Mouse (Mus musculus): ENCODE data around the gene Ppia.
"Not testable (repeated sequence)": the region's sequence is repeated elsewhere in the genome, so short reads cannot be mapped to it uniquely, and the experiment has no call there.

The Ppia gene

DNA sequence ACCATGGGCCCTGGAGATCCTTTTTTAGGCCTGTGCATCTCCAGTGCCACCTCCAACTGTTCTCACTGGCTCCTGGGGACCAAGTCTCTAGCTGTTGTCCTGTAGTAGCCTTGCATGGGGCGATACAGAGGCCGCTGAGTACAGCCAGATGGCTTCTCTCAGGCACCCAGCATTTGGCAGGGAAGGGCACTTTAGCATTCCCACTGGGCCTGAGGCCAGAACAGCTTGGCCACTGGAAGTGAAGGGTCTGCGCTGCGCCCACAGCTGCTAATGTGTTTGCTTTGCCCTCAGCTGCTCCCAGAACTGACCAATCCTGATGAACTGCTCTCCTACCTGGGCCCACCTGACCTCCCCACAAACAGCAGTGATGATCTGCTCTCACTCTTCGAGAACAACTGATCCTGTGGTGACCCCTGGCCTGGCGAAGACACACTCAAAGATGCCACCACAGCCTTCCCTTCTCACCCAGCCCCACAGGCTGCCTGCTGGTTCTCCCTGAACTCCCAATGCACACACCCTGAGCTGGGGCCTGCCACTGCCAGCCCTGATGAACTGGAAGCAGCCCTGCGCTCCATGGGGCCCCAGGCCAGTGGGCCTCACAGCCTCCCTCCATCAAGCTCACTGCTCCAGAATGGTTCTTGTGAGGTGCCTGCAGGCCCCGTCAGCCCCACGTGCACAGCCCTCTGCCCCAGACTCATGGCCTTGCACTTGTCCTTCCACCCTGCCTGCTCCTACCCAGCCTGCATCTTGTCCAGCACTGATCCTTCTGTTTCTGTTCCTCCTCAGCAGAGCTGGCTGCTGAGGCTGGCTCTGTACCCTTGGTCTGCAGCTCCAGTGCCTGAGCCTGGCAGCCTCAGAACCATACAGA is 10.3 kb upstream of the Ppia start:
- DNase-seq (ENCODE audit: low read depth, low spot score) = no peak

DNA sequence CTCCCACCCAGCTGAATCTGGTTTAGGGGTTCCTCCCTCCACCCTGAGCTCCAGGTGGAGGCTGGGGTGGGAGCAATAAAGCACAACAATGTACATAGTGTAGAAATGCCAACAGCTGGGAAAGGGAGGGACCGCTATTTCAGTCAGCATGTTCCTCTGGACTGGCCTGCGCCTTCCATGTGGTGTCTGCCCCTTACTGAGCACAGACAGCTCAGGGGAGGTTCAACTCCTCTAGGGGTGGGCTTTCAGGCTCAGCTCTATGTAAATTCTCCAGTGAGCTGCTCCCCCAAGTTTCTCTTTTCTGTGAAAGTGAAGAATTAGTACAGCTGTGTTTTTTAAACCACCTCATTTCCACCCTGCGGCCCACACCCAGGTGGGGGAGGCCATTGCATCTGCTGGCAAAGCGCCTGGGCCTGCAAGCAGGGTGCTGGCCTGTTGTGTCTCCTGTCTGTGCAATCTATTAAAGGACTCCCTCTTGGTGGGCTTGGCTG is 9.6 kb upstream of the Ppia start:
- DNase-seq (ENCODE audit: low read depth, low spot score) = no peak

- peak; percentile 57 for DNase-seq (ENCODE audit: low read depth, low spot score)
Observed at GRCm38 (mm10) chr11:6406251-6407161, 8.7 kb upstream of the Ppia start.

DNA sequence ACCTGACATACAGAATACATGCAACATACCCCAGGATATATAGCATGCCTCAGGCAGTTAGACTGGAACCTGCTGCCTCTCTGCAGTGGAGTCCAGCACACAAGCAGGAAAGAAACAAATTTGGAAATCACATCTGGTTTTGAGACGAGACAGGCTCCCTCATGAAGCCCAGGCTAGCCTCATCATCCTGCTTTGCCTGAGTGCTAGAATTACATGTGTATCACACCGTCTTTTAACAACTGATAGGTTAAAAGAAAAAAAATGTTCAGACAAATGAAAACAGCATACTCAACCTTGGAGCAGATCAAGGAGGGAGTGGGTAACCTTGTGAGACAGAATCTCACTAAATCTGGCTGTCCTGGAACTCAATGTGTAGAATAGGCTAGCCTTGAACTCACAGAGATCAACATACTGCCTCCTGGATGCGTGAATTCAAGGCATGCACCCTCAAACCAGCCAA is 8.1 kb upstream of the Ppia start:
- DNase-seq (ENCODE audit: low read depth, low spot score) = no peak

- DNase-seq (ENCODE audit: low read depth, low spot score) = no peak
Observed at GRCm38 (mm10) chr11:6410050-6410602, 5.1 kb upstream of the Ppia start.

DNA sequence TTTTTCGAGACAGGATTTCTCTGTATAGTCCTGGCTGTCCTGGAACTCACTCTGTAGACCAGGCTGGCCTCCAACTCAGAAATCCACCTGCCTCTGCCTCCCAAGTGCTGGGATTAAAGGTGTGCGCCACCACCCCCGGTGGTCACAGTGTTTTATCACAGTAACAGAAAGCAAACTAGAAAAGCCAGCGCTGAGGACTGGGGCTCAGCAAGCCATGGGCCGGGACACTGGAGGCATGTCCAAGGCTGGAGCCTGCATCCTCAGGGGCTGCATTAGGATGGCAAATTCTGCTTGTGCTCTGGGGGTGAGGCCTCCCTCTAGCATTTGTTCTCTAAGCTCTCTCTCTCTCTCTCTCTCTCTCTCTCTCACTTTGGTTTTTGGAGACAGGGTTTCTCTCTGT is 4.5 kb upstream of the Ppia start:
- not testable (repeated sequence) for DNase-seq (ENCODE audit: low read depth, low spot score)

DNA sequence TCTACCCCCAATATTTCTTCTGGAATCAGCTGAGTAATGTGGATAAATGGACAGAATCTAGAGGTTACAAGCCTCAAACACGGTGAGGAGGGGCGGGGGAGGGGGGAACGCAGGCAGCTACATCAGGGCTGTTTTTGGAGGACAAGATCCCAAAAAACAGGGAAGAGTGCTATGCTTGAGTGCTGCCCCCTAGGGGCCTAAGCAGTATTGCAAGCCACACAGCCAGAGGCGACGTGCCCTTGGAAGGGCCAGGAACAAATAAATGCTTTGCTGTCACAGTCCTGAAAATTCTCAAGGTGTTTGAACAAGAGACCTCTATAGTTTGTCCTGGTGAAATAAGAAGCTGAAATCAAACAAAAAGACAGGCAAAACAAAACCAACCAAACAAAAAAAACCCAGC is 3.6 kb upstream of the Ppia start:
- peak; percentile 76 for DNase-seq (ENCODE audit: low read depth, low spot score)

DNA sequence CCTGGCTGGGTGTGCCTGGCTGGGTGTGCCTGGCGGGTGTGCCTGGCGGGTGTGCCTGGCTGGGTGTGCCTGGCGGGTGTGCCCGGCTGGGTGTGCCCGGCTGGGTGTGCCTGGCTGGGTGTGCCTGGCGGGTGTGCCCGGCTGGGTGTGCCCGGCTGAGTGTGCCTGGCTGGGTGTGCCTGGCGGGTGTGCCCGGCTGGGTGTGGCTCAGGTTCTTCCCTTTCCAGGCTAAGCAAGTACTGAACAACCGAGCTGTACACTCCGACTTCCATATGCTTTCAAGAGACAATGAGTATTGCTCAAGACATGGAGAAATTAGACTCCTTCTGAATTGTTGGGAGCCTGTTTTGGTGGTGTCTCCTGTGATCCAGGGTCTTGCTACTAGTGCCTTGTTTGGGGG is 2.0 kb upstream of the Ppia start:
- no peak for DNase-seq (ENCODE audit: low read depth, low spot score)

GRCm38 (mm10) chr11:6415551-6416404 is 535 bp downstream of the Ppia start:
- peak; percentile 93 for DNase-seq (ENCODE audit: low read depth, low spot score)

DNA sequence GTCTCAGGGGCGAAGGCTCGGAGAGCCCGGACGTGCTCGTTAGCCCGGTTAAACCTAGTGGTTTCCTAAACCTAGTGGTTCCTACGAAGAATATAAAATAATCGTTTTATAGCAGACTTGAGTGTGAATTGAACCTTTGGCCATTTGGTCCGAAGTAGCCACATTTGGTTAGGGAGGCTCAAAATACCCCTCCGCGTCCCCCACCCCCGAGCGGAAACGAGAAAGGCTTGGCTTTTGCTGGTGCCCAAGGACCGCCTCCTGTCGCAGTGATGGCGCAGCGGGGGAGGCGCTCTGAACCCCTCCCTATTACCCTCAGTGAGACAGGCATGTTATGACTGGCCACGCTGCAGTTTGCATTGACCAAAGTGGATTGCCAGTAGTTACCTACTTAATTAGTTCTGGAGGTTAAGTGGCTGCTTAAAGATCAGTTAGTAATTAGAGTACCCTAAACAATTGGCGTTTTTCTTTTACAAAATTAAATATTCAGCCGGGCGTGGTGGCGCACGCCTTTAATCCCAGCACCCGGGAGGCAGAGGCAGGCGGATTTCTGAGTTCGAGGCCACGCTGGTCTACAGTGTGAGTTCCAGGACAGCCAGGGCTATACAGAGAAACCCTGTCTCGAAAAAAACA is 1.3 kb downstream of the Ppia start:
- peak; percentile 65 for DNase-seq (ENCODE audit: low read depth, low spot score)

GRCm38 (mm10) chr11:6417069-6417468 is 1.8 kb downstream of the Ppia start:
- DNase-seq (ENCODE audit: low read depth, low spot score) = no peak

DNA sequence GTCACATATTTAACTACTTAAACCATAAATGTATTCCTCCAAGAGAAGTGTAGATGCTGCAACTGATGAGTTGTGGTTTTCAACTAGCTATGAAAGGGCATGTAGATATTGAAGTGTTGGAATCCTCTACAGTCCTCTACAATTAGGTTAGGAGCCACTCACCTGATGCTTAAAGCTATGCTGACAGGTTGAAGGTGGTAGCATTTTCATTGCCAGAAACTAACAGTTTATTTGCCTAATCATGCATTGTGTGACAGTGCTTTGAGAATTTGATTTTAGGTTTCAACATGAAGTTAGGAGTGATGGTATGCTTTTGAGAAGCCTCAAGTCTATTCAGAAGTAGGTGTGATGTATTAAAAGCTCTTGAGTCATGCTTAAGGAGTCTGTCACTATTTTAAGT is 2.2 kb downstream of the Ppia start:
- DNase-seq (ENCODE audit: low read depth, low spot score) = no peak

GRCm38 (mm10) chr11:6418751-6419150 is 3.5 kb downstream of the Ppia start:
- DNase-seq (ENCODE audit: low read depth, low spot score) = no peak

- not testable (repeated sequence) for DNase-seq (ENCODE audit: low read depth, low spot score)
Observed at GRCm38 (mm10) chr11:6419156-6419555, 3.9 kb downstream of the Ppia start.

GRCm38 (mm10) chr11:6420283-6420703 is 5.0 kb downstream of the Ppia start:
- DNase-seq (ENCODE audit: low read depth, low spot score) = no peak

- no peak for DNase-seq (ENCODE audit: low read depth, low spot score)
Observed at GRCm38 (mm10) chr11:6420722-6421350, 5.6 kb downstream of the Ppia start.

DNA sequence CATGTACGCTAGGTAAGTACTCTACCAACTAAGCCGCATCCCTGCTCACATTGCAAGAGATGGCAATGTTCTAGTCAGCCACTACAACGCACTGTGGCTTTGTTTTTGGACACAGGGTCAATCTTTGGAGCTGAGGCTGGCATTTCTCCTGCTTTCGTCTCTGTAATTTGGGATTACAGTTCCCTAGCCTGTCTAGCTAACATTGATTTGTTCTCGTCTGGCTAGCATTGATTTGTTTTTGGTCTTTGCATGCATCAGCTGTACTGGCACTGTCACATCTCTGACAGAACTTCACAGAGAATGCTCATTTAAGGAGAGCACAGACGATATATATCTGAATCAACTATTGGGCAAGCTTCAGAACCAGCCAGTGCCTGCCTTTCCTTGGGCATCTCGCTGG is 14.9 kb downstream of the Ppia start:
- no peak for DNase-seq (ENCODE audit: low read depth, low spot score)

- DNase-seq (ENCODE audit: low read depth, low spot score) = no peak
Observed at GRCm38 (mm10) chr11:6436442-6436841, 21.2 kb downstream of the Ppia start.

DNA sequence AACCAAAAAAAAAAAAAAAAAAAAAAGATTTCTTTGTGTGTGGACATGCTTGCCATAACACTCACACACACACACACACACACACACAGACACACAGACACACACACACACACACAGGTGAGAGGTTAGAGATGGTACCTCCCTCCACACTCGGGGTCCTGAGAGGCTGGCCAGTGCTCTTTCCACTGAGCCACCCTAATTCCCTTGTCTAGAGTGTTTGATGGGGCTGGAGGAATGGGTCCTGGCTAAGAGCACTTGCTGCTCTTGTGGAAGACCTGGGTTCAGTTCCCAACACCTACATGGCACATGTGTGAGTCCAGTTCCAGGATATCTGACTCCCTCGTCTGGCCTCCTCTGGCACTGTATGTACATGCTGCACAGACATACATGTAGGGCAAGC is 22.4 kb downstream of the Ppia start:
- DNase-seq (ENCODE audit: low read depth, low spot score) = no peak

DNA sequence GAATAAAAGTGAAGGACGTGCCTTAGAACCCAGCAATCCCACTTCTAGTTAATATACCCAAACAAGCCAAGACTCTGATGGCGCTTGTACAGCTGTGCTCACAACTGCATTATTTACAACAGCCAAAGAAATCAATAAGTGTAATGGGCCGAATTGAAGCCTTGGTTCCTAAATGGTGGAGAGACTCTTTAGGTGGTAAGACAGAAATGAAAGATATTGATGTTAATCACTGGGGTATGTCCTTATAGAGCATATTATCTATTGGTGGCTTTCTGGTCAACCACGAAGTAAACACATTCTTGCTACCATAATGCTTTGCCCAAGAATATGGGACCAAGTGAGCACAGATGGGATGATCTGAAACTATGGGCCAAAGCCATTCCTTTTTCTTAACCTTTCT is 24.9 kb downstream of the Ppia start:
- DNase-seq (ENCODE audit: low read depth, low spot score) = no peak

All from forelimb bud, embryonic 11.5 days (tissue).